Comparison of ENCODE assay signal across 21 mouse cellular contexts in the genomic region with DNA sequence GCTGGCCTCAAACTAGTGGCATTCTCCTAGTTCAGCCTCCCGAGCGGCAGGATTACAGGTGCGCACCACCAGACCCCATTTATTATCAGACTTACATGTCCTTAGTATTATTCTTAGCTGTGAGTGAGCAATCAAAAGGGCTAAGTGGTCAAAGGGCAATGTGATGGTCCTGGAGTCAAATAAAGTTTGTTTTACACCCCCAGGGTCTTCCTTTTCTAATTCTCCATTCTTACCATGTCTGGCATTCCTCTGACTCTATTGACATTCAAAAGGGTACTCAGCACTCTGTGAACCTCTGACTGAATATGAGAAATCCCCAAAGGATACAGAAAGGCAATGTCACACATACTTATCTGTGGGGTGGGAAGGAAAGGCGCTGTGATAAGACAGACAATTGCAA.
"Had no signal": no experiment of that assay in that cellular context is flagged by ENCODE, and none has a peak within 500 bp of the region (broad histone marks: within the 10 kb centered on the region; RNA-seq: fewer than 3 reads in every experiment).

No protein-coding gene starts in this region.

- H3K36me3 ChIP-seq: heart, embryonic 10.5 days; heart, embryonic 12.5 days; hindbrain, embryonic 10.5 days; hindbrain, embryonic 12.5 days; intestine, embryonic 15.5 days; limb, embryonic 13.5 days; limb, embryonic 15.5 days; liver, embryonic 12.5 days had no signal

- H3K9me3 ChIP-seq: heart, embryonic 10.5 days; heart, embryonic 12.5 days; hindbrain, embryonic 10.5 days; hindbrain, embryonic 12.5 days; intestine, embryonic 15.5 days; limb, embryonic 13.5 days; limb, embryonic 15.5 days; liver, embryonic 12.5 days had no signal

- H3K4me3 ChIP-seq: gastrocnemius, adult 2 months; heart, embryonic 10.5 days; heart, embryonic 12.5 days; hindbrain, embryonic 10.5 days; hindbrain, embryonic 12.5 days; intestine, embryonic 15.5 days; limb, embryonic 13.5 days; limb, embryonic 15.5 days; liver, embryonic 12.5 days had no signal

- H3K9ac ChIP-seq: heart, embryonic 12.5 days; hindbrain, embryonic 12.5 days; hindbrain, embryonic 14.5 days; intestine, embryonic 15.5 days; limb, embryonic 13.5 days; limb, embryonic 15.5 days; liver, embryonic 12.5 days had no signal

- H3K27me3 ChIP-seq: heart, embryonic 12.5 days; hindbrain, embryonic 12.5 days; intestine, embryonic 15.5 days; limb, embryonic 13.5 days; limb, embryonic 15.5 days; liver, embryonic 12.5 days had no signal

- DNase-seq: gastrocnemius, adult 2 months; gastrocnemius, postnatal 10 days; gastrocnemius, postnatal 25 days; heart, adult 18-20 months; heart, postnatal 10 days; heart, postnatal 4 days; kidney, adult 18-20 months; kidney, adult 8-10 months; kidney, postnatal 10 days; kidney, postnatal 25 days; layer of hippocampus, postnatal 36 days; left cerebral cortex, postnatal 4 days had no signal

- H3K27ac ChIP-seq: gastrocnemius, adult 2 months; heart, embryonic 10.5 days; hindbrain, embryonic 10.5 days; hindbrain, embryonic 12.5 days; hindbrain, embryonic 14.5 days; intestine, embryonic 15.5 days; limb, embryonic 13.5 days; limb, embryonic 15.5 days; liver, embryonic 12.5 days had no signal

- H3K4me2 ChIP-seq: heart, embryonic 12.5 days; hindbrain, embryonic 12.5 days; hindbrain, embryonic 14.5 days; intestine, embryonic 15.5 days; limb, embryonic 13.5 days; limb, embryonic 15.5 days; liver, embryonic 12.5 days had no signal

- H3K4me1 ChIP-seq: heart, embryonic 10.5 days; heart, embryonic 12.5 days; hindbrain, embryonic 10.5 days; hindbrain, embryonic 12.5 days; intestine, embryonic 15.5 days; limb, embryonic 13.5 days; limb, embryonic 15.5 days; liver, embryonic 12.5 days had no signal
